Mouse (Mus musculus) leukemia stem cell, adult 10-12 weeks (primary cell): Measurements from ENCODE around the gene Esr1. TPM values are rescaled to one million over a fixed set of nuclear protein-coding genes. Genes with fewer than 3 reads are reported as not detected.

Experiments used
- polyA plus RNA-seq: library from polyadenylated mRNA; stranded (reverse); fragments of >175 nt; gene quantifications from 2 replicates; pipeline ENCODE4 v1.2.3, GENCODE M21; 2012; ENCODE audit warnings: low replicate concordance

Esr1 gene
- 0.72 and 3.2 TPM in 2 replicates for polyA plus RNA-seq

DNA sequence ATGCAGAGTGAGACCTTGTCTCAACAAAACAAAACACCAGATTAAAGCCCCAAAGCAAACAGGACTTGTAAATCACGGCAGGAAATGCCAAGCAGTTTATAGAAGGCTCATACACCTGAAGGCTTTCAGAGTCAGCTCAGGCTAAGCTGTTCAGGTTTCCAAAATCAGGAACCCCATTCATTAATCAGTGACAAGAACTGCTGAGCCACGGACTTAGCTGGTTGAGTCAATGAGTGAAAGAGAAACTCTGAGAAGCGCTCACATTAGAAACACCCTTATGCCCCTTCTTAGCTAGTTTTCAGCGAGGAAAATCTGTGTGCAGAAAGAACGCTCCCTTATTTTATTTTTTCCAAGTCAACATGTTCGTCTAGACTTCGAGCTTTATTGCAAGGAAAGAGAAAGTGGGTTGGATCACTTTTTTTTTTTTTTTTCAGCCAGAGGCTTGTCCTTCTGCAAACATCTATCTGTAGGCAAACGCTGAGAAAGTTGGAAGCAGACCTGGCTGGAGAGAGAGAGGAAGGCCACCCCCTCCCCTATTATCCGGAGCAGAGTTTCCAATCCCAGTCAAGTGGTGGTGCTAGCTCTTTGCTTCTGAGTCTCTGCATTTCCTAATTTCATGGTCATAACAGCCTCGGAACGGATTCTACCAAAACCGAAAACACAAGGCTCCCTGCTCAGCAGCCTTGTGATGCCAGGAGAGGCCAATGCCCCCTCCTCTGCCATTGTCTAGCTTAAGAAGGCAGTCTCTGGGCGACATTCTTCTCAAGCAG, at the start of gene Esr1:
Esr1 (plus strand) TSS at position 208 of the 770 bp plus-strand sequence.

Other genes starting within 250 kb of the Esr1 start
- gene Zbtb2, start 223.5 kb upstream of the Esr1 start, polyA plus RNA-seq: 3.0 and 5.3 TPM in 2 replicates
- gene Rmnd1, start 179.2 kb upstream of the Esr1 start, polyA plus RNA-seq: 2.6 and 8.6 TPM in 2 replicates
- 0.77 and 10.8 TPM in 2 replicates for gene Armt1, start 179.1 kb upstream of the Esr1 start, polyA plus RNA-seq
- not detected in 2 replicates for gene Ccdc170, start 129.1 kb upstream of the Esr1 start, polyA plus RNA-seq